Mouse (Mus musculus) c-Kit-positive CD71-negative TER-119-negative erythroid progenitor cells, embryonic 14.5 days (primary cell): ENCODE measurements around the gene Timm44.
"Not testable (repeated sequence)": the region's sequence is repeated elsewhere in the genome, so short reads cannot be mapped to it uniquely, and the experiment has no call there.

Experiments used
- DNase-seq: peaks from one replicate; pipeline ENCODE4 v3.0.0-alpha.2; 2013; ENCODE audit warnings: low read depth

The Timm44 gene

GRCm38 (mm10) chr8:4263105-4263791 lies 12.5 kb downstream of the Timm44 start:
- no peak for DNase-seq

DNA sequence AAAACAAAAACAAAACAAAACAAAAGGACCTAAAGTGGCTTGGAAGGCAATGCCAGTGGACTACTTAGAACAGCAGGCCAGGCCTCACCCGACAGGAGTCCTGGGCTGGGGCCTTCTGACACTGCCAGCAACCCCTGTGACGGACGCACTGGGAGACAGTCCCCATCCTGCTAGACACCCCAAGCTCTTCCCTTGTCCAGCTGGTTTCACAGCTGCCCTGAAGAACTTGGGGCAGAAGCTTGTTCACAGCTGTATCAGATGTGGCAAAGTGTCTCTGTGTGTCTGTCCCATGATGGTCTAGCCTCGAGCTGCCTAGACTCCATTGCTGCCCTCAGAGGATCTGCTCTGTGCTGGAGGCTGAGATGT lies 15.9 kb downstream of the Timm44 start:
- no peak for DNase-seq

DNA sequence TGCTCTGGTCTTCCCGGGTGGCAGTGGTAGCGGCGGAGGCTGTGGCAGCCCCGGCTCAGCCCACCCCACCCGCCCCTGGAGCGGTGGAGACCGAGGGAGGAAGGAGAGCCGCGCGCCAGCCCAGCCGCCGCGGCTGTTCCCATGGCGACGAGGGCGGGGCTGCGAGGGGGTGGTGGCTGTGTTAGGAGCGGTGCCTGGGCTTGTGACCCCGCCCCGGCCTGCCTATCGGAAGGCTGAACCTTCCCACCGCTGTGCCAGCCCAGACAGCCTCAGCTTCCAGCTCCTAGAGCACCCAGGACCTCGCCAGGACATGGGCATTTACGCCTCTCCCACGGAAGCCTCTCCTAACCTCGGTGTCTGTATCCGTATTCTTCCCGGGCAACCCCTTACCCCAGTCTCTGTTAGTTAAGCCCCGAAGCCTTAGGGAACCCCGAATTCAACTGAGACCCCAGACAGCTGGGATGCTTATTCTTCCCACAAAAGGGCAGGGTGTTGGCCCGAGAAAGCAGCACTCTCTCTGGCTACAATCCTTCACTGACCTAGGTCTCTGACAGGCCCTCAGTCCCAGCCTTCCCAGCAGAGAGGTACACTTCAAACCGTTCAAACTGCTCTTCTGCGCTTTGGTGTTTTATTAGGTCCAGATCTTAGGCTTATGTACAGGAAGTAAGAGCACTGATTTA lies 16.4 kb downstream of the Timm44 start, which contains the start of gene Ctxn1:
Gene Ctxn1 (minus strand): TSS at position 150 of the 680 bp plus-strand sequence.
- DNase-seq, result peak; percentile 85

DNA sequence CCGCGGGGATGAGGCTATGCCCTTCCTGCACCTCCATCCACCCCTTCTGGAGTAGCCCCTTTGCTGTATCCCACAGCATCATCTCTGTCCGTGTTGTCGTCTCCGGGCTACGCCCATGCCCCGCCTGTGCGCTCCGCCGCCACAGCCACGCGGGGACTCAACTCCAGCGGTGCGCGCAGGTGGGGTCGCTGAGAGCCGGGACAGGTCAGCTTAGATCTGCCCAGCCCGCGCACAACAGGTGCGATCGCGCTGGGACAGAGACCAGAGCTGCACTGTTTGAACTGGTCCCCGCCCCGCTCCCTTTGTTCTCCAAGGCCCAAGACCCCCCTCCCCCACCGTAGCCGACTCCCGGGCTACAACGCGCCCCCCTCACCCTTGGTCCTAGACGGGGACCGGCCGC lies 17.0 kb downstream of the Timm44 start:
- DNase-seq, result no peak

DNA sequence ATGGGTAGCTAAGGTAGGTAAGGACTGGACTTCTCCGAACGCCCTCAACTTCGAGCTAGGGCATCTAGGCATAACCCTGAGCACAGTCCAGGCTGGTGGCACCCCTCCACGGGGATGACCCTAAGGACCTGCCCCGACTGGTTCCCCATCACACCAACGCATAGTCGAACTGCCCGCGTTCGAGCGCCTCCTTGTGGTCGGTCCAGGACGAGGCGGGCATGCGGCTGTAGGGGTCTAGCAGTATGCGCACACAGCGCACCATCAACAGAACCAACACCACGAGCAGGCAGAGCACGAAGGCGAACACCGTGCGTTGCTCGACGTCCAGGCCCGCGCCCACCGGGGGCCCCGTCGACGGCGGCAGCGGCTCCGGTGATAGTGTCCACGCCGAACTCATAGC lies 17.5 kb downstream of the Timm44 start:
- DNase-seq, result peak; percentile 59

- DNase-seq, result no peak
Observed at GRCm38 (mm10) chr8:4257350-4257749, 18.4 kb downstream of the Timm44 start.

GRCm38 (mm10) chr8:4256911-4257310 lies 18.8 kb downstream of the Timm44 start:
- DNase-seq, result no peak

- not testable (repeated sequence) for DNase-seq
Observed at GRCm38 (mm10) chr8:4255471-4255870, 20.2 kb downstream of the Timm44 start.

DNA sequence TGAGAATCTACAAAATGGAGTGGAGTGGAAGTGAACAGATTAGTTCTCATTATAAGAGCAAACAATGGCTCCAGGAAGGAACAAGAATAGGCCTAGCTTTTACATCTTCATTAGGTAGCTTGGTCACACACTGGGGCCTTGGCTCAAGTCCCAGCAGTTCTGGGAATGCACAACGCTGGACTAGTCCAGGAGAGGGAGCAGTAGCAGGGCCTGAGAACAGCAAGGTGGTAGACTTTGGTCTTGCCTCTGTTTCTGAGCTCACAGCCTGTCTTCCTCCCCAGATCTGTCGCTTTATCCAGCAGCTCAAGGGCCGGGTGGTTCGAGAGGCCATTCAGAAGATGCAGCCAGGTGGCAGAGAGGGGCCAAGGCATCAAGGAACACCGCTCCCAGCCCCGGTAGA lies 21.7 kb downstream of the Timm44 start:
- DNase-seq, result no peak

GRCm38 (mm10) chr8:4252934-4253841 lies 22.5 kb downstream of the Timm44 start, which contains the start of gene Snapc2:
Snapc2 (plus strand) TSS chr8:4253080.
- peak; percentile 95 for DNase-seq

GRCm38 (mm10) chr8:4252116-4252760 lies 23.5 kb downstream of the Timm44 start:
- no peak for DNase-seq

GRCm38 (mm10) chr8:4250306-4250970 lies 25.3 kb downstream of the Timm44 start:
- DNase-seq, result peak; percentile 81

GRCm38 (mm10) chr8:4249213-4249612 lies 26.5 kb downstream of the Timm44 start:
- no peak for DNase-seq

- no peak for DNase-seq
Observed at GRCm38 (mm10) chr8:4247951-4248540, 27.7 kb downstream of the Timm44 start, which contains the start of gene Tgfbr3l. Tgfbr3l (plus strand) TSS chr8:4248214.

DNA sequence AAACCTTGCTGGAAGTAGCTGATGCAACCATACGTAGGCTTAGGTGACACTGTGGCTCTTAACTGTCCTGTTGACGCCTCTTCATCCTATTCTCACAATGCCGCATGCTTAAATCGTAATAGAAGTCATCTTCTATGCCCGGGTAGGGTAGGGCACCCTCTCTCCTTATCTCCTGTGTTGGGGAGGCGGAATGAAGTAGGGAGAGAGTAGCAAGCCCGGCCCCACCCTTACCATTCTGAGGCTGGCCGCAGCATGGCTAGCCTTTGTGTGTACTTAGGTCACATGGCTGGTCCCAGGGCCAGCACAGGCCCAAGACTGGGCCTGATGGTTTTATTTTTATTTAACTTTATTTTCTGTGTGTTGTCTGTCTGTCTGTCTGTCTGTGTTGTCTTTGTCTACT lies 28.5 kb downstream of the Timm44 start:
- no peak for DNase-seq

GRCm38 (mm10) chr8:4245737-4246136 lies 30.0 kb downstream of the Timm44 start:
- DNase-seq, result no peak

DNA sequence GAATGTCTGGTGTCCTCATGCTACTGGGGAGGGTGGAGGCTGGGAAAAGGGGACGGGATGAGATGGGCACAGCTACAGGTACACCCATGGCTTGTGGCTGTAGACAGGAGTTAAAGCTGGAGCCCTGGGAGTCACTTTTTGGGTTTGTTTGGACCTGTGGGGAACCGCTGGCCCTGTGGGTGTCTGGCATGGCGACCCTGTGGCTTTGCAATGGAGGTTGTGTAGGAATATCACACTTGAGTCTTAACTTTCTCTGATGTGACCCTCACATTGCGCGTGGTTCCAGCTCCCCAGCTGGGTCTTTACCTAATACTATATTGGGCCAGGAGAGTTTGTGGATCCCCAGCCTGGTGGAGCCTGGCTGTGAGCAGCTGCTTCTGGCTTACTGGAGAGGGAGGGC lies 30.7 kb downstream of the Timm44 start:
- no peak for DNase-seq

- DNase-seq, result no peak
Observed at GRCm38 (mm10) chr8:4239193-4239890, 36.4 kb downstream of the Timm44 start.

DNA sequence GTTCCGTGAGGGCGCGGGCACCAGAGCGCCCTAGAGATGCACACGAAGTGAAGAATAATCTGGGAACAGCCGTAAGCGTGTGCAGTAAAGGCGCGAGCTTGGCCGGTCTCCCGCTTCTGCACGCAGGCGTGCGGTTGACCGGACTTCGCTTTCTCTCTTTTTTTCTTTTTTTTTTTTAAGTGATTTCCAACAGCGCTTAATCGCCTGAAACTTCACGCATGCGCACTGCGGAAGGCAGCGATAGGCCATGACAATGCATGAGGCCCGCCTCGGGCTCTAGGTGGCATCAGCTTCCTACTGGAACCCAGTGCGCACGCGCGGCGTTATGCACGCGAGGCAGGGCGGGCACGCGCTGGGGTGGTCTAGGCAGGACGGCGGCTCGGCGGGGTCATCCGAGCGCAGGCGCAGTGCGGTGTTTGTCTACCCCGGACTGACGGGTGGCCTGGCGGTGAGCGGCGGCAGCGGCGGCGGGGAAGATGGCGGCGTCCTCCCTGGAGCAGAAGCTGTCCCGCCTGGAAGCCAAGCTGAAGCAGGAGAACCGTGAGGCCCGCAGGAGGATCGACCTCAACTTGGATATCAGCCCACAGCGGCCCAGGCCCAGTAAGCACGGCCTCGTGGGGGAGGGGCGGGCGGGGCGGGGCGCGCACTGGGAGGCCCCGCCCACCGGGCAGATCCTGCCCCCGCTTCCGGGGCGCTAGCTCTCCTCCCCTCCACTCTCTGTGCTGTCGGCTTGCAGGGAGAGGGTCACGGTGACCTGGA lies 37.1 kb downstream of the Timm44 start, which contains the start of the genes Map2k7 and Gm49320:
Gene Map2k7 (plus strand): TSS at position 307 of the 759 bp plus-strand sequence.
Gene Gm49320 (plus strand): TSS at position 432 of the 759 bp plus-strand sequence.
- DNase-seq, result peak; percentile 98
